Mouse (Mus musculus) cortical plate, adult 2 months (tissue): ENCODE data around the gene Icam4.

Source experiments
- CTCF ChIP-seq: fragments of 200-500 bp; IDR thresholded peaks from 2 replicates; pipeline ENCODE4 v1.5.1; 2011; ENCODE audit warnings: mild to moderate bottlenecking, control low read depth, low read length; ENCODE audit not compliant: insufficient read depth; ENCODE audit errors: extremely low read depth
- POLR2A ChIP-seq: fragments of 200-500 bp; IDR thresholded peaks from 2 replicates; pipeline ENCODE4 v1.6.1; 2011; ENCODE audit warnings: mild to moderate bottlenecking, low read length, control low read depth; ENCODE audit not compliant: insufficient read depth; ENCODE audit errors: extremely low read depth

- no peak for TF ChIP-seq CTCF
- no peak for TF ChIP-seq POLR2A
Measured at GRCm38 (mm10) chr9:20991587-20991986, 37.6 kb upstream of the Icam4 start.
